Comparison of ENCODE assay signal across 11 mouse cellular contexts in the genomic region with DNA sequence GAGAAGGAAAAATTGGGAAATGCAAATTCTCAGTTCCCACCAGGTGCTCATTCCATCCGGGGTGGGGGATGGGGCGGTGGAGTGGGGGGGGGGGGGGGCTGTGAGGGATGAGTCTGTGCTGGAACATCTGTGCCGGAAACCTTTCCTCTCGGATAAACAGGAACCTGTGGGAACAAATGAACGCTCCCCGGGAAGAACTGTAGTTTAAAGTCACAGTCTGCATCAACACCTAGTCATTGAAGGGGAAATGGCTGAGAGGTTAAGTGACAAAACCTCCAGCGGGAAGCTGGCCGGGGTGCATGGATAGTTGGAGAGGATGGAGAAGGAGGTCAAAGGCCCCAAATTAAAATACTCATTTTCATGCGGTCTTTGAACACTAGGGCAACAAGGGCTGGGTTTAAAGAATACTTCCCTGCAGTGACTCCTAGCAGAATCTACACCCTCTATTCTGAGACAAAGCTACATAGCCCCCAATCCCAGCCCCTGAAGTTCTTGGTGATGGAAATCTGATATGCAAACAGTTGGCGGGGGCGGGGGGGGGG. TPM values are rescaled to one million over a fixed set of nuclear protein-coding genes. Genes with fewer than 3 reads are reported as not detected.
DNase-seq lines count a peak whose midpoint lies in the region; ATAC-seq lines count a peak whose summit lies in the region.
"Had no signal": no experiment of that assay in that cellular context is flagged by ENCODE, and none has a peak within 500 bp of the region (broad histone marks: within the 10 kb centered on the region; RNA-seq: fewer than 3 reads in every experiment).

No protein-coding gene starts in this region.

- H3K27me3 ChIP-seq in liver, embryonic 11.5 days (replicated peaks; ENCODE audit: control insufficient read depth, insufficient read depth, low read length): no peaks in the 10 kb centered on the region
- no peaks in the 10 kb centered on the region for H3K27me3 ChIP-seq in hindbrain, embryonic 11.5 days (ENCODE audit: control insufficient read depth, insufficient read depth, low read length)
- no peaks in the 10 kb centered on the region for H3K27me3 ChIP-seq in midbrain, embryonic 15.5 days (replicated peaks)
- H3K27me3 ChIP-seq: liver, embryonic 15.5 days had no signal

- H3K4me1 ChIP-seq in liver, embryonic 11.5 days (replicated peaks; ENCODE audit: control insufficient read depth, insufficient read depth, low read length): peaks cover 12% of the 10 kb centered on the region
- H3K4me1 ChIP-seq in hindbrain, embryonic 11.5 days (replicated peaks; ENCODE audit: control insufficient read depth, insufficient read depth, low read length): no peaks in the 10 kb centered on the region
- H3K4me1 ChIP-seq in midbrain, embryonic 15.5 days: no peaks in the 10 kb centered on the region

- ATAC-seq in liver, embryonic 11.5 days (replicated peaks; ENCODE audit: low FRiP score): no peak
- ATAC-seq in hindbrain, embryonic 11.5 days (ENCODE audit: low FRiP score): peak; percentile 49; the same call in 1 of the 2 replicates
- ATAC-seq in midbrain, embryonic 15.5 days (replicated peaks): no peak
- ATAC-seq: Patski had no signal

- no peak overlapping the region for H3K4me3 ChIP-seq in liver, embryonic 11.5 days (ENCODE audit: low read depth, low read length)
- H3K4me3 ChIP-seq in hindbrain, embryonic 11.5 days (ENCODE audit: low read depth, low read length): no peak overlapping the region
- no peak overlapping the region for H3K4me3 ChIP-seq in midbrain, embryonic 15.5 days
- H3K4me3 ChIP-seq: liver, embryonic 15.5 days had no signal

- no peak for DNase-seq in liver, embryonic 11.5 days (ENCODE audit: low spot score)
- DNase-seq in liver: no peak
- peak; percentile 5 for DNase-seq in embryo, embryonic 11 days
- DNase-seq in hindbrain, embryonic 11.5 days (ENCODE audit: low spot score): no peak
- no peak for DNase-seq in right cerebral cortex, postnatal 14 days
- no peak for DNase-seq in adrenal gland, postnatal 36 days

- no peak overlapping the region for H3K9ac ChIP-seq in liver, embryonic 11.5 days (ENCODE audit: low read depth, low read length)
- no peak overlapping the region for H3K9ac ChIP-seq in hindbrain, embryonic 11.5 days (ENCODE audit: low read depth, low read length)
- H3K9ac ChIP-seq in midbrain, embryonic 15.5 days: no peak overlapping the region
- H3K9ac ChIP-seq: liver, embryonic 15.5 days had no signal

- H3K4me2 ChIP-seq in liver, embryonic 11.5 days: peak overlapping the region; percentile 43; the same call in 1 of the 2 replicates
- H3K4me2 ChIP-seq in hindbrain, embryonic 11.5 days (replicated peaks; ENCODE audit: low read depth, low read length): no peak overlapping the region
- peak overlapping the region; percentile 35 for H3K4me2 ChIP-seq in midbrain, embryonic 15.5 days
- H3K4me2 ChIP-seq: liver, embryonic 15.5 days had no signal

- 14% methylated on average over 11 of the region's 11 CpGs for WGBS in liver, embryonic 11.5 days
- WGBS in hindbrain, embryonic 11.5 days: 2% methylated on average over 11 of the region's 11 CpGs
- 10% methylated on average over 11 of the region's 11 CpGs for WGBS in midbrain, embryonic 15.5 days

- H3K36me3 ChIP-seq in liver, embryonic 11.5 days (ENCODE audit: control insufficient read depth, insufficient read depth, low read length): no peaks in the 10 kb centered on the region
- H3K36me3 ChIP-seq in hindbrain, embryonic 11.5 days (ENCODE audit: control insufficient read depth, insufficient read depth, low read length): no peaks in the 10 kb centered on the region
- H3K36me3 ChIP-seq in midbrain, embryonic 15.5 days (replicated peaks): no peaks in the 10 kb centered on the region
- H3K36me3 ChIP-seq: liver, embryonic 15.5 days had no signal

- no peaks in the 10 kb centered on the region for H3K9me3 ChIP-seq in liver, embryonic 11.5 days (ENCODE audit: control insufficient read depth, low read length)
- H3K9me3 ChIP-seq in hindbrain, embryonic 11.5 days (ENCODE audit: control insufficient read depth, low read length): no peaks in the 10 kb centered on the region
- H3K9me3 ChIP-seq in midbrain, embryonic 15.5 days: no peaks in the 10 kb centered on the region
- H3K9me3 ChIP-seq: liver, embryonic 15.5 days had no signal

- no peak overlapping the region for H3K27ac ChIP-seq in liver, embryonic 11.5 days (ENCODE audit: low read depth, low read length)
- H3K27ac ChIP-seq in hindbrain, embryonic 11.5 days (ENCODE audit: low read depth, low read length): no peak overlapping the region
- H3K27ac ChIP-seq in midbrain, embryonic 15.5 days: no peak overlapping the region
- H3K27ac ChIP-seq: liver, embryonic 15.5 days had no signal

RNA-seq across cellular contexts. Expression of a gene that starts 10.0 kb away (rescaled TPM):
- not detected in 2 replicates for polyA plus RNA-seq in liver, embryonic 11.5 days (2014; fragmentation: Nextera tagmentation; extraction: Ambion mirVana)
- polyA plus RNA-seq in hindbrain, embryonic 11.5 days (2014; fragmentation: Nextera tagmentation; extraction: Ambion mirVana): not detected in 2 replicates
- not detected in 2 replicates for polyA plus RNA-seq in midbrain, embryonic 15.5 days (2015; fragmentation: Nextera tagmentation; extraction: Ambion mirVana)
- total RNA-seq in adrenal gland, postnatal 36 days (2021): not detected
- total RNA-seq: common myeloid progenitor, adult 5-6 weeks; heart, postnatal 10 days had no signal
- polyA plus RNA-seq: liver, embryonic 15.5 days; Patski had no signal

RNA-seq across cellular contexts. Expression of a gene that starts 23.8 kb away (rescaled TPM):
- 0.88 and 1.3 TPM in 2 replicates for polyA plus RNA-seq in liver, embryonic 11.5 days (2014; fragmentation: Nextera tagmentation; extraction: Ambion mirVana)
- 0.90 and 1.7 TPM in 2 replicates for polyA plus RNA-seq in hindbrain, embryonic 11.5 days (2014; fragmentation: Nextera tagmentation; extraction: Ambion mirVana)
- polyA plus RNA-seq in midbrain, embryonic 15.5 days (2015; fragmentation: Nextera tagmentation; extraction: Ambion mirVana): 0.61 and 0.65 TPM in 2 replicates
- 1 to 10 TPM in 1 of 2 experiments, under 1 TPM in 1; 0.82 to 2.0 TPM for total RNA-seq in adrenal gland, postnatal 36 days (2021)

RNA-seq across cellular contexts. Expression of a gene that starts 30.4 kb away (rescaled TPM):
- polyA plus RNA-seq in liver, embryonic 11.5 days (2014; fragmentation: Nextera tagmentation; extraction: Ambion mirVana): 42.8 and 43.4 TPM in 2 replicates
- 29.4 and 33.0 TPM in 2 replicates for polyA plus RNA-seq in hindbrain, embryonic 11.5 days (2014; fragmentation: Nextera tagmentation; extraction: Ambion mirVana)
- 19.0 and 19.4 TPM in 2 replicates for polyA plus RNA-seq in midbrain, embryonic 15.5 days (2015; fragmentation: Nextera tagmentation; extraction: Ambion mirVana)
- 100 to 1,000 TPM; 141 to 203 TPM for total RNA-seq in adrenal gland, postnatal 36 days (2021)

RNA-seq across cellular contexts. Expression of a gene that starts 30.7 kb away (rescaled TPM):
- polyA plus RNA-seq in liver, embryonic 11.5 days (2014; fragmentation: Nextera tagmentation; extraction: Ambion mirVana): 40.8 and 41.0 TPM in 2 replicates
- 31.0 and 35.2 TPM in 2 replicates for polyA plus RNA-seq in hindbrain, embryonic 11.5 days (2014; fragmentation: Nextera tagmentation; extraction: Ambion mirVana)
- 8.5 and 8.6 TPM in 2 replicates for polyA plus RNA-seq in midbrain, embryonic 15.5 days (2015; fragmentation: Nextera tagmentation; extraction: Ambion mirVana)
- total RNA-seq in adrenal gland, postnatal 36 days (2021): 10 to 100 TPM in 1 of 2 experiments, 1 to 10 TPM in 1; 7.5 to 11.8 TPM
